Mouse (Mus musculus) bone marrow macrophage, adult 2 months (primary cell): ENCODE results near the gene Mertk. TPM values are rescaled to one million over a fixed set of nuclear protein-coding genes. Genes with fewer than 3 reads are reported as not detected.
A peak's percentile ranks its signal among the peaks of the same experiment; 100 is the strongest.
"Not testable (repeated sequence)": the region's sequence is repeated elsewhere in the genome, so short reads cannot be mapped to it uniquely, and the experiment has no call there.

Experiments
- H3K27ac ChIP-seq: 2 replicates; pipeline ENCODE4 v1.5.1; 2012; ENCODE audit warnings: low read depth, low read length; ENCODE audit not compliant: insufficient read depth
- H3K4me1 ChIP-seq: 2 replicates; pipeline ENCODE4 v1.6.1; 2012; ENCODE audit warnings: low read length; ENCODE audit not compliant: control insufficient read depth, insufficient read depth
- H3K4me3 ChIP-seq: 2 replicates; pipeline ENCODE4 v1.5.1; 2012; ENCODE audit warnings: mild to moderate bottlenecking, low read length, moderate library complexity; ENCODE audit not compliant: insufficient read depth
- CTCF ChIP-seq: IDR thresholded peaks from 2 replicates; pipeline ENCODE4 v1.5.1; 2012; ENCODE audit warnings: low read depth, mild to moderate bottlenecking, low read length, moderate library complexity
- POLR2A ChIP-seq: IDR thresholded peaks from 2 replicates; pipeline ENCODE4 v1.6.1; 2012; ENCODE audit warnings: mild to moderate bottlenecking, low read depth, low read length, borderline replicate concordance
- polyA plus RNA-seq: library from polyadenylated mRNA; stranded (reverse); fragments of >200 nt; gene quantifications from 2 replicates; pipeline ENCODE4 v1.2.4, GENCODE M21; 2012; ENCODE audit not compliant: missing spikeins, insufficient read depth, insufficient read length

Gene Mertk
- 52.5 and 53.2 TPM in 2 replicates for polyA plus RNA-seq

- TF ChIP-seq CTCF, result no peak
- TF ChIP-seq POLR2A, result peak; percentile 99
- H3K27ac ChIP-seq, result peak within 1 kb of the TSS; percentile 90
- peaks cover 19% of the 10 kb centered on the region for H3K4me1 ChIP-seq
- H3K4me3 ChIP-seq, result peak within 1 kb of the TSS; percentile 96
These were observed at the start of gene Mertk for GRCm38 (mm10) chr2:128698693-128699181. TSS of gene Mertk (plus strand) at chr2:128698956.

GRCm38 (mm10) chr2:128680661-128681060, 18.1 kb upstream of the Mertk start:
- no peak overlapping the region for H3K27ac ChIP-seq
- no peak for TF ChIP-seq POLR2A
- TF ChIP-seq CTCF, result no peak
- no peaks in the 10 kb centered on the region for H3K4me1 ChIP-seq
- H3K4me3 ChIP-seq, result no peak overlapping the region

- H3K4me1 ChIP-seq, result peaks cover 22% of the 10 kb centered on the region
- TF ChIP-seq CTCF (no peak), POLR2A (no peak)
- peak within 1 kb of the TSS; percentile 62 for H3K27ac ChIP-seq
- H3K4me3 ChIP-seq, result peak within 1 kb of the TSS; percentile 87
These were observed 11.7 kb upstream of the Mertk start, which contains the start of gene Anapc1 for GRCm38 (mm10) chr2:128686921-128687557. TSS of gene Anapc1 (minus strand) at chr2:128687391.

- H3K4me1 ChIP-seq, result peaks cover 22% of the 10 kb centered on the region
- H3K4me3 ChIP-seq, result peak overlapping the region; percentile 87
- TF ChIP-seq POLR2A, result no peak
- H3K27ac ChIP-seq, result peak overlapping the region; percentile 61
These were observed 11.1 kb upstream of the Mertk start for GRCm38 (mm10) chr2:128687558-128688120.

- Histone ChIP-seq H3K27ac (no peak overlapping the region), H3K4me3 (no peak overlapping the region), H3K4me1 (peaks cover 18% of the 10 kb centered on the region)
- TF ChIP-seq POLR2A (no peak), CTCF (no peak)
These were observed 6.4 kb upstream of the Mertk start for GRCm38 (mm10) chr2:128692336-128692735.

- no peak for TF ChIP-seq POLR2A
- Histone ChIP-seq H3K27ac (no peak overlapping the region), H3K4me1 (peaks cover 17% of the 10 kb centered on the region), H3K4me3 (no peak overlapping the region)
These were observed 6.0 kb upstream of the Mertk start for GRCm38 (mm10) chr2:128692771-128693170.

- Histone ChIP-seq H3K4me3 (no peak overlapping the region), H3K27ac (no peak overlapping the region), H3K4me1 (peaks cover 13% of the 10 kb centered on the region)
- TF ChIP-seq CTCF (no peak), POLR2A (no peak)
These were observed 5.5 kb upstream of the Mertk start for GRCm38 (mm10) chr2:128693236-128693635.

GRCm38 (mm10) chr2:128693828-128694227, 4.9 kb upstream of the Mertk start:
- not testable (repeated sequence) for H3K4me3 ChIP-seq, H3K27ac ChIP-seq
- peaks cover 13% of the 10 kb centered on the region for H3K4me1 ChIP-seq

- TF ChIP-seq CTCF (no peak), POLR2A (no peak)
- Histone ChIP-seq H3K27ac (no peak overlapping the region), H3K4me3 (no peak overlapping the region), H3K4me1 (peaks cover 7% of the 10 kb centered on the region)
These were observed 4.2 kb upstream of the Mertk start for GRCm38 (mm10) chr2:128694548-128694947.

GRCm38 (mm10) chr2:128696426-128696825, 2.3 kb upstream of the Mertk start:
- TF ChIP-seq CTCF (no peak), POLR2A (no peak)
- no peak overlapping the region for H3K27ac ChIP-seq
- H3K4me1 ChIP-seq, result peaks cover 5% of the 10 kb centered on the region
- no peak overlapping the region for H3K4me3 ChIP-seq

- Histone ChIP-seq H3K27ac (no peak overlapping the region), H3K4me3 (no peak overlapping the region), H3K4me1 (peaks cover 10% of the 10 kb centered on the region)
- no peak for TF ChIP-seq CTCF
- no peak for TF ChIP-seq POLR2A
These were observed 1.7 kb upstream of the Mertk start for GRCm38 (mm10) chr2:128697047-128697446.
